17 mouse cellular contexts compared by ENCODE assay signal in genomic region chr10:81201807-81202758, GRCm38 (mm10). TPM values are rescaled to one million over a fixed set of nuclear protein-coding genes. Genes with fewer than 3 reads are reported as not detected.
DNase-seq lines count a peak whose midpoint lies in the region; ATAC-seq and TF ChIP-seq lines count a peak whose summit lies in the region.
"Had no signal": no experiment of that assay in that cellular context is flagged by ENCODE, and none has a peak within 500 bp of the region (broad histone marks: within the 10 kb centered on the region; RNA-seq: fewer than 3 reads in every experiment).

TSS of gene Nmrk2 (minus strand) at chr10:81202051.

- no peak within 1 kb of the TSS for H3K9ac ChIP-seq in midbrain, postnatal 0 days (replicated peaks; ENCODE audit: low read length, poor library complexity, severe bottlenecking)
- peak within 1 kb of the TSS; percentile 58 for H3K9ac ChIP-seq in heart, embryonic 11.5 days (ENCODE audit: low read depth, low read length)
- H3K9ac ChIP-seq: kidney, embryonic 15.5 days had no signal

- no peak for ATAC-seq in midbrain, postnatal 0 days (ENCODE audit: low FRiP score)
- 0 out of 2 replicates have a peak, but pooled peaks have one; percentile 8 for ATAC-seq in heart, embryonic 11.5 days (replicated peaks; ENCODE audit: insufficient number of reproducible peaks, low FRiP score, low TSS enrichment)
- ATAC-seq: midbrain, embryonic 16.5 days had no signal

- H3K9me3 ChIP-seq in midbrain, embryonic 10.5 days (replicated peaks) = no peaks in the 10 kb centered on the region
- no peaks in the 10 kb centered on the region for H3K9me3 ChIP-seq in midbrain, postnatal 0 days (ENCODE audit: low read length)
- H3K9me3 ChIP-seq in heart, embryonic 11.5 days (replicated peaks; ENCODE audit: control insufficient read depth, low read length) = no peaks in the 10 kb centered on the region
- H3K9me3 ChIP-seq: kidney, embryonic 15.5 days had no signal

- H3K79me2 ChIP-seq in myocyte (ENCODE audit: control insufficient read depth, insufficient read depth) = no peaks in the 10 kb centered on the region

- H3ac ChIP-seq in myocyte (ENCODE audit: control insufficient read depth, insufficient read length) = no peak within 1 kb of the TSS

- H3K4me3 ChIP-seq in midbrain, embryonic 10.5 days = no peak within 1 kb of the TSS
- no peak within 1 kb of the TSS for H3K4me3 ChIP-seq in midbrain, postnatal 0 days (ENCODE audit: low read depth, low read length)
- H3K4me3 ChIP-seq in heart, embryonic 11.5 days (ENCODE audit: low read depth, low read length) = no peak within 1 kb of the TSS
- peak within 1 kb of the TSS; percentile 1 for H3K4me3 ChIP-seq in myocyte
- H3K4me3 ChIP-seq: kidney, embryonic 15.5 days had no signal

- peak; percentile 49 for TF ChIP-seq POLR2A in myocyte (IDR thresholded peaks at IDR 0.05; ENCODE audit: insufficient read length, low read depth)

- H3K4me1 ChIP-seq in midbrain, embryonic 10.5 days = peaks cover 4% of the 10 kb centered on the region; the same call in 1 of the 2 replicates
- H3K4me1 ChIP-seq in midbrain, postnatal 0 days (ENCODE audit: insufficient read depth, low read length) = no peaks in the 10 kb centered on the region
- peaks cover 35% of the 10 kb centered on the region for H3K4me1 ChIP-seq in heart, embryonic 11.5 days (ENCODE audit: control insufficient read depth, insufficient read depth, low read length)
- H3K4me1 ChIP-seq: kidney, embryonic 15.5 days had no signal

- H3K4me2 ChIP-seq in midbrain, postnatal 0 days (ENCODE audit: low read depth, low read length, poor library complexity, severe bottlenecking) = no peak within 1 kb of the TSS
- peak within 1 kb of the TSS; percentile 42 for H3K4me2 ChIP-seq in heart, embryonic 11.5 days
- H3K4me2 ChIP-seq in myocyte (ENCODE audit: low read depth) = peak within 1 kb of the TSS; percentile 51
- H3K4me2 ChIP-seq: kidney, embryonic 15.5 days had no signal

- H3K36me3 ChIP-seq in midbrain, embryonic 10.5 days = peaks cover 3% of the 10 kb centered on the region; the same call in 1 of the 2 replicates
- peaks cover 17% of the 10 kb centered on the region for H3K36me3 ChIP-seq in midbrain, postnatal 0 days (ENCODE audit: insufficient read depth, low read length)
- no peaks in the 10 kb centered on the region for H3K36me3 ChIP-seq in heart, embryonic 11.5 days (ENCODE audit: control insufficient read depth, insufficient read depth, low read length)
- H3K36me3 ChIP-seq in myocyte (ENCODE audit: control insufficient read depth, insufficient read depth) = no peaks in the 10 kb centered on the region
- H3K36me3 ChIP-seq: kidney, embryonic 15.5 days had no signal

- 0 out of 2 replicates have a peak within 1 kb of the TSS, but pooled peaks have one; percentile 13 for H3K27ac ChIP-seq in midbrain, embryonic 10.5 days (replicated peaks)
- H3K27ac ChIP-seq in midbrain, postnatal 0 days (ENCODE audit: low read depth, low read length) = no peak within 1 kb of the TSS
- peak within 1 kb of the TSS; percentile 76 for H3K27ac ChIP-seq in heart, embryonic 11.5 days (ENCODE audit: low read depth, low read length)
- H3K27ac ChIP-seq: kidney, embryonic 15.5 days; macrophage had no signal

- peaks cover 25% of the 10 kb centered on the region for H3K27me3 ChIP-seq in midbrain, embryonic 10.5 days (ENCODE audit: low read depth, poor library complexity, severe bottlenecking)
- H3K27me3 ChIP-seq in midbrain, postnatal 0 days (ENCODE audit: insufficient read depth, low read length) = no peaks in the 10 kb centered on the region
- peaks cover 2% of the 10 kb centered on the region; the same call in 1 of the 2 replicates for H3K27me3 ChIP-seq in heart, embryonic 11.5 days (ENCODE audit: control insufficient read depth, insufficient read depth, low read length)
- no peaks in the 10 kb centered on the region for H3K27me3 ChIP-seq in myocyte (ENCODE audit: control insufficient read depth, insufficient read depth, insufficient read length)

- no peak for TF ChIP-seq CTCF in midbrain, postnatal 0 days (IDR thresholded peaks at IDR 0.05)

- DNase-seq in heart, adult 11 months = peak; percentile 98
- no peak for DNase-seq in heart, adult 8-10 months (ENCODE audit: low spot score)
- DNase-seq in midbrain, embryonic 10.5 days (ENCODE audit: low spot score) = no peak
- DNase-seq in midbrain, postnatal 0 days (ENCODE audit: low spot score) = no peak
- DNase-seq in right cerebral cortex, adult 2 months (ENCODE audit: low spot score in 2 of 2) = no peak
- DNase-seq in layer of hippocampus, postnatal 10 days (ENCODE audit: low spot score in 2 of 2) = no peak
- DNase-seq: adrenal gland, postnatal 10 days; cerebellum, adult 9-11 months; right cerebral cortex, adult 18-20 months had no signal

- WGBS in midbrain, embryonic 10.5 days = 65% methylated on average over 13 of the region's 13 CpGs
- 54% methylated on average over 13 of the region's 13 CpGs for WGBS in midbrain, postnatal 0 days
- WGBS in heart, embryonic 11.5 days (ENCODE audit: insufficient replicate concordance) = 53% methylated on average over 13 of the region's 13 CpGs

TF ChIP-seq in myocyte, 11 proteins besides CTCF, POLR2A, EP300 and RAD21:
- peak in 2 of 3 experiments; percentile 58 to 73 for TF ChIP-seq MYOG (IDR thresholded peaks at IDR 0.05; ENCODE audit: control insufficient read depth in 1 of 3, insufficient read depth in 1 of 3, insufficient read length in 2 of 3, low read depth in 2 of 3)
- TF ChIP-seq E2F4 (IDR thresholded peaks at IDR 0.05; ENCODE audit: insufficient read depth) = no peak
- TF ChIP-seq REST (IDR thresholded peaks at IDR 0.05; ENCODE audit: insufficient read depth, insufficient read length) = no peak
- TF ChIP-seq POLR2AphosphoS2 (IDR thresholded peaks at IDR 0.05; ENCODE audit: insufficient read length, low read depth) = peak; percentile 67
- TF ChIP-seq MAX (IDR thresholded peaks at IDR 0.05; ENCODE audit: low read depth) = no peak
- peak; percentile 73 for TF ChIP-seq SRF (IDR thresholded peaks at IDR 0.05; ENCODE audit: control insufficient read depth, insufficient read length, low read depth)
- peak; percentile 69 for TF ChIP-seq USF1 (IDR thresholded peaks at IDR 0.05; ENCODE audit: low read depth)
- TF ChIP-seq TCF12 (IDR thresholded peaks at IDR 0.05; ENCODE audit: insufficient read depth, poor library complexity, severe bottlenecking) = peak; percentile 32
- TF ChIP-seq MYOD1 (IDR thresholded peaks at IDR 0.05; ENCODE audit: control insufficient read depth in 1 of 3, insufficient read length in 2 of 3, low read depth in 2 of 3) = peak in 1 of 3 experiments; percentile 80

RNA-seq across cellular contexts. Expression of gene Nmrk2, which starts in this region (rescaled TPM):
- 10 to 100 TPM in 1 of 4 experiments, 1 to 10 TPM in 3; 5.8 to 18.8 (median 8.2) TPM for total RNA-seq in heart, adult 8-10 months (2022)
- not detected in 2 replicates for polyA plus RNA-seq in midbrain, embryonic 10.5 days (2016; fragmentation: Nextera tagmentation; extraction: Ambion mirVana)
- total RNA-seq in midbrain, postnatal 0 days (2014; rRNA removed) = not detected in 2 replicates
- polyA plus RNA-seq in midbrain, postnatal 0 days (2015; fragmentation: Nextera tagmentation; extraction: Ambion mirVana) = 0.14 TPM in 1 of 2 replicates, not detected in the other
- polyA plus RNA-seq in heart, embryonic 11.5 days (2014; fragmentation: Nextera tagmentation; extraction: Ambion mirVana) = 2.2 and 3.6 TPM in 2 replicates
- polyA plus RNA-seq in myocyte (2012; fragmentation: generic; extraction: Trizol) = 52.3 TPM
- total RNA-seq in layer of hippocampus, postnatal 10 days (2021) = under 1 TPM in 1 of 2 experiments, not detected in 1; 0.18 TPM
- polyA plus RNA-seq: embryonic facial prominence, embryonic 11.5 days; forebrain, embryonic 11.5 days; kidney, embryonic 15.5 days; macrophage; midbrain, embryonic 16.5 days; neural tube, embryonic 14.5 days had no signal

Comparison
In these comparisons a context has a peak if more than half of its experiments do, and no peak if none do; other contexts are left out.
1. RNA of gene Nmrk2 (polyA plus RNA-seq): 52.3 TPM in myocyte (single experiment); 2.2 to 3.6 TPM in heart, embryonic 11.5 days, 0.14 TPM in midbrain, postnatal 0 days and not detected in midbrain, embryonic 10.5 days; every median in the first group is over 10 times any median in the second.